Mouse (Mus musculus): ENCODE measurements around the gene 4930523C07Rik. TPM values are rescaled to one million over a fixed set of nuclear protein-coding genes. Genes with fewer than 3 reads are reported as not detected.

4930523C07Rik gene
- polyA plus RNA-seq, 1 experiment from 2014 or later, result 23.8 TPM

DNA sequence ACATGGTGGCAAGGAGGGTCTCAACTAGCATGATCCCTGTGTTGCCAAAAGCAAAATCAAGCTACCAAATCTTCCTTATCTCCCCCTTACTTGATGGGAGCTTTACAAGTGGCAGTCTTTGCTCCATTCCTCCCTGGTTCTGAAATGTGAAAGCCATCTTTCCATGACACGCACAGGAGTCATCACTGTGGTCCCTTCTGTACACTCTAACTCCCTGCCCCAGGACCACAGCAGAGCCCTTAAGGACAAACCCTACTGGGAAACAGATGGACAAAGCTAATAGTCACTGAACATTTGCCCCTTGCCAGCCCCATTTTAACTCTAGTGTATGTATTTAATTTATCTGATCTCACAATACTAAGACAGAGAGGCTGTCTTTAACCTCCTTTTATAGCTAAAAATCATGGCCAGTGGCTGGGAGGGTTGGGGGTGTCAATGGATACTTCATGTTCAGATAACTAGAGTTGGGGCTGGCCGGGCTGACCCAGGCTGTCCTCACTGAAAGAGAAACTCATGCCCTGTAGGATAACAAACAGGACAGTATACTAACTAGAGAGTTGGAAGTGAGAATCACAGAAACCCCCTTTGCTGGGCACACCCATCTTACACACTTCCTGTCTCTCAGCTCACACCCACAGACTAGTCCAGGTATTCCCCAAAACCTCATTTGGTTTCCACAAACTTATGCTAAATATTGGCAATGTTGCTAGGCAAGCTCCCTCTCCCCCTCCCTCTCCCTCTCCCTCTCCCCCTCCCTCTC lies 8.6 kb downstream of the 4930523C07Rik start:
- Histone ChIP-seq H3K4me1 (ENCODE audit: control insufficient read depth, low read depth, low read length) (peaks cover 59% of the 10 kb centered on the region), H3K9ac (ENCODE audit: low read depth, low read length) (peak overlapping the region; percentile 13; the same call in 1 of the 2 replicates), H3K36me3 (ENCODE audit: control insufficient read depth, insufficient read depth) (no peaks in the 10 kb centered on the region), H3K9me3 (replicated peaks; ENCODE audit: control insufficient read depth, low read length) (no peaks in the 10 kb centered on the region), H3K4me3 (ENCODE audit: low read depth, low read length) (no peak overlapping the region), H3K4me2 (ENCODE audit: low read depth, low read length) (no peak overlapping the region), H3K27me3 (ENCODE audit: control insufficient read depth, insufficient read depth, low read depth, low read length) (no peaks in the 10 kb centered on the region), H3K27ac (ENCODE audit: low read length) (no peak overlapping the region; the same call in 1 of the 2 replicates)
- ATAC-seq (ENCODE audit: low read depth), result no peak
- WGBS (ENCODE audit: insufficient replicate concordance), result 85% methylated on average over 2 of the region's 2 CpGs

- Histone ChIP-seq H3K4me3 (ENCODE audit: low read depth, low read length) (no peak overlapping the region), H3K36me3 (ENCODE audit: control insufficient read depth, insufficient read depth) (no peaks in the 10 kb centered on the region), H3K4me2 (ENCODE audit: low read depth, low read length) (peak overlapping the region; percentile 11; the same call in 1 of the 2 replicates), H3K27ac (ENCODE audit: low read length) (peak overlapping the region; percentile 62; the same call in 1 of the 2 replicates), H3K9ac (ENCODE audit: low read depth, low read length) (0 out of 2 replicates have a peak overlapping the region, but pooled peaks have one; percentile 22), H3K4me1 (ENCODE audit: control insufficient read depth, low read depth, low read length) (peaks cover 63% of the 10 kb centered on the region), H3K9me3 (replicated peaks; ENCODE audit: control insufficient read depth, low read length) (no peaks in the 10 kb centered on the region), H3K27me3 (ENCODE audit: control insufficient read depth, insufficient read depth, low read depth, low read length) (no peaks in the 10 kb centered on the region)
- 67% methylated on average over 5 of the region's 5 CpGs for WGBS (ENCODE audit: insufficient replicate concordance)
- peak; percentile 82 for ATAC-seq (ENCODE audit: low read depth)
These were observed 9.5 kb downstream of the 4930523C07Rik start for GRCm38 (mm10) chr1:160053510-160054305.

- peak overlapping the region; percentile 62; the same call in 1 of the 2 replicates for H3K27ac ChIP-seq (ENCODE audit: low read length)
- no peaks in the 10 kb centered on the region for H3K9me3 ChIP-seq (replicated peaks; ENCODE audit: control insufficient read depth, low read length)
- H3K36me3 ChIP-seq (ENCODE audit: control insufficient read depth, insufficient read depth), result no peaks in the 10 kb centered on the region
- H3K4me2 ChIP-seq (ENCODE audit: low read depth, low read length), result no peak overlapping the region
- 0 out of 2 replicates have a peak, but pooled peaks have one; percentile 12 for ATAC-seq (ENCODE audit: low read depth)
- H3K4me3 ChIP-seq (ENCODE audit: low read depth, low read length), result no peak overlapping the region
- H3K27me3 ChIP-seq (ENCODE audit: control insufficient read depth, insufficient read depth, low read depth, low read length), result no peaks in the 10 kb centered on the region
- no peak overlapping the region for H3K9ac ChIP-seq (ENCODE audit: low read depth, low read length)
- 39% methylated on average over 5 of the region's 5 CpGs for WGBS (ENCODE audit: insufficient replicate concordance)
- peaks cover 60% of the 10 kb centered on the region for H3K4me1 ChIP-seq (ENCODE audit: control insufficient read depth, low read depth, low read length)
These were observed 10.3 kb downstream of the 4930523C07Rik start for GRCm38 (mm10) chr1:160054366-160055078.

DNA sequence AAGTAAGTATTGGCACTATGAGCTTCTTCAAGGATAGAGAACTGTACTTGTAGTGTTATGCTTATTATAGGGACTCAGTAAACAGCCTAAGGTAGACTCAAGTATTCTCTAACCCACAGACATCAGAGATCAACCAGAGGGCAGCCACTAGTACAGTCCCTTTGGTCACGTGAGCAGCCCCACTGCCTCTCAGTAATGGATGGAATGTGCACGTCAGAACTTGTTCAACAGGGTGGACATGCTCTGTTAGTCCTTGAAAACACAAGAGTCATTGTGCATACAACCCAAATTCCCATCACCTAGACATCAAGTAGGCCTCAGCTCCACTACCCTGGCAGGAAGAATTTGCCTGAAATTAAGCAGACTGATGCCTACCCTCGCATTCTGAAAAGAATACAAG lies 13.5 kb downstream of the 4930523C07Rik start:
- ATAC-seq (ENCODE audit: low read depth), result no peak
- Histone ChIP-seq H3K4me3 (ENCODE audit: low read depth, low read length) (no peak overlapping the region), H3K36me3 (ENCODE audit: control insufficient read depth, insufficient read depth) (no peaks in the 10 kb centered on the region), H3K4me2 (ENCODE audit: low read depth, low read length) (no peak overlapping the region), H3K9me3 (replicated peaks; ENCODE audit: control insufficient read depth, low read length) (no peaks in the 10 kb centered on the region), H3K9ac (ENCODE audit: low read depth, low read length) (no peak overlapping the region), H3K27ac (ENCODE audit: low read length) (0 out of 2 replicates have a peak overlapping the region, but pooled peaks have one; percentile 6), H3K27me3 (ENCODE audit: control insufficient read depth, insufficient read depth, low read depth, low read length) (no peaks in the 10 kb centered on the region), H3K4me1 (ENCODE audit: control insufficient read depth, low read depth, low read length) (peaks cover 65% of the 10 kb centered on the region)
- 70% methylated on average over 3 of the region's 3 CpGs for WGBS (ENCODE audit: insufficient replicate concordance)

- no peaks in the 10 kb centered on the region for H3K9me3 ChIP-seq (replicated peaks; ENCODE audit: control insufficient read depth, low read length)
- peak overlapping the region; percentile 94 for H3K27ac ChIP-seq (ENCODE audit: low read length)
- H3K4me3 ChIP-seq (ENCODE audit: low read depth, low read length), result no peak overlapping the region
- H3K36me3 ChIP-seq (ENCODE audit: control insufficient read depth, insufficient read depth), result no peaks in the 10 kb centered on the region
- H3K27me3 ChIP-seq (ENCODE audit: control insufficient read depth, insufficient read depth, low read depth, low read length), result no peaks in the 10 kb centered on the region
- H3K4me1 ChIP-seq (ENCODE audit: control insufficient read depth, low read depth, low read length), result peaks cover 54% of the 10 kb centered on the region
- no peak overlapping the region for H3K4me2 ChIP-seq (ENCODE audit: low read depth, low read length)
- WGBS (ENCODE audit: insufficient replicate concordance), result 34% methylated on average over 1 of the region's 1 CpGs
- ATAC-seq (ENCODE audit: low read depth), result no peak
- H3K9ac ChIP-seq (ENCODE audit: low read depth, low read length), result no peak overlapping the region
These were observed 15.7 kb downstream of the 4930523C07Rik start for GRCm38 (mm10) chr1:160059908-160060307.

DNA sequence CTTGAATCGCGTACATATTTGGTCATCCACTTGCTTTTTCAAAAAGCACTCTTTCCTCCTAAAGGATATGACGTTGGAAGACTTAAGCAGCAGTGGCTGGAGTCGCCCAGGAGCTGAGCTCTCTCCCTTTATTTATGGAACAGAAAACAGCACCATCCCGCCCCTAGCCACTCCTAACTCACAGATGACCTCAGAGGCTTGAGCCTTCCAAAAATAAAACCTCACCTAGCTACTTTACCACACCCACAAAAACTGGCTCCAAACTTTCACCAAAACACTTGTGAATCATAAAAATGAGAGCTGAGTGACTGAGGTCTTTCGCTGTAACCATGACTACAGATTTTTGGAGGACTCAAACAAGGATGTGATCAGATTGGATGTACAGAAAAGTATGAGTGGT lies 16.4 kb downstream of the 4930523C07Rik start:
- peak overlapping the region; percentile 94 for H3K27ac ChIP-seq (ENCODE audit: low read length)
- no peaks in the 10 kb centered on the region for H3K36me3 ChIP-seq (ENCODE audit: control insufficient read depth, insufficient read depth)
- H3K9ac ChIP-seq (ENCODE audit: low read depth, low read length), result peak overlapping the region; percentile 26; the same call in 1 of the 2 replicates
- WGBS (ENCODE audit: insufficient replicate concordance), result 62% methylated on average over 6 of the region's 6 CpGs
- H3K4me3 ChIP-seq (ENCODE audit: low read depth, low read length), result no peak overlapping the region
- ATAC-seq (ENCODE audit: low read depth), result no peak
- H3K4me1 ChIP-seq (ENCODE audit: control insufficient read depth, low read depth, low read length), result peaks cover 54% of the 10 kb centered on the region
- no peaks in the 10 kb centered on the region for H3K9me3 ChIP-seq (replicated peaks; ENCODE audit: control insufficient read depth, low read length)
- no peaks in the 10 kb centered on the region for H3K27me3 ChIP-seq (ENCODE audit: control insufficient read depth, insufficient read depth, low read depth, low read length)
- peak overlapping the region; percentile 61 for H3K4me2 ChIP-seq (ENCODE audit: low read depth, low read length)

GRCm38 (mm10) chr1:160061321-160061720 lies 17.1 kb downstream of the 4930523C07Rik start:
- H3K9me3 ChIP-seq (replicated peaks; ENCODE audit: control insufficient read depth, low read length), result no peaks in the 10 kb centered on the region
- H3K4me3 ChIP-seq (ENCODE audit: low read depth, low read length), result peak overlapping the region; percentile 28
- H3K9ac ChIP-seq (ENCODE audit: low read depth, low read length), result peak overlapping the region; percentile 26
- H3K36me3 ChIP-seq (ENCODE audit: control insufficient read depth, insufficient read depth), result no peaks in the 10 kb centered on the region
- H3K4me2 ChIP-seq (ENCODE audit: low read depth, low read length), result peak overlapping the region; percentile 61
- 15% methylated on average over 5 of the region's 5 CpGs for WGBS (ENCODE audit: insufficient replicate concordance)
- peak; percentile 98 for ATAC-seq (ENCODE audit: low read depth)
- no peaks in the 10 kb centered on the region for H3K27me3 ChIP-seq (ENCODE audit: control insufficient read depth, insufficient read depth, low read depth, low read length)
- peaks cover 54% of the 10 kb centered on the region for H3K4me1 ChIP-seq (ENCODE audit: control insufficient read depth, low read depth, low read length)
- peak overlapping the region; percentile 94 for H3K27ac ChIP-seq (ENCODE audit: low read length)

DNA sequence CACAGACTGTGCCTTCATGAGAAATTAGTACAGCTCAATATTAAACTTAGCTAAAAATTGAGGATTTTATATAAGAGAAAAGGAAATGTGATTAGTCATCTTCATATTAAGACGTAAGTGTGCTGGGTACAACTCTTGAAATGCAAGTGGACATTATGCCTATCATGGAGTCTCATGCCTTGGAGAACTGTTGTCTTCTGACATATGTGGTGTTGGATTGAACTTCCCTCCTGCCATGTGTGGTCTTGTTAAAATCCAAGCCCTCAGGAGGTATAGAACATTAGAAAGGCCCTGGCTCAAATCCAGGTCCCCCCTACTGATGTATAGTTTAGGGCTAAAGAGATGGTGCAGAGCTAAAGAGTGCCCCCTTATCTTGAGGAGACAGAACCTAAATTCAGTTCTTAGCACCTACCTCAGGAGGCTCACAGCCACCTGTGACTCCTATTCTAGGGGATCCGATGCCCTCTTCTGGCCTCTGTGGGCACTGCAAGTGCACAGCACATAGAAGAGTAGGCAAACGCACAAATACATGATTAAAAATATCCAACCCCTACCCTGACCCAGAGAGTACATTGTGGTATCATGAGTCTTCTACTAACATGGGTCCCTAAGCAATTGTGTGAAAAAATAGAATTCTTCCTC lies 17.7 kb downstream of the 4930523C07Rik start:
- WGBS (ENCODE audit: insufficient replicate concordance), result 30% methylated on average over 3 of the region's 3 CpGs
- ATAC-seq (ENCODE audit: low read depth), result peak; percentile 44
- peaks cover 4% of the 10 kb centered on the region; the same call in 1 of the 2 replicates for H3K36me3 ChIP-seq (ENCODE audit: control insufficient read depth, insufficient read depth)
- 0 out of 2 replicates have a peak overlapping the region, but pooled peaks have one; percentile 10 for H3K4me3 ChIP-seq (ENCODE audit: low read depth, low read length)
- H3K4me2 ChIP-seq (ENCODE audit: low read depth, low read length), result peak overlapping the region; percentile 61
- no peak overlapping the region for H3K9ac ChIP-seq (ENCODE audit: low read depth, low read length)
- H3K9me3 ChIP-seq (replicated peaks; ENCODE audit: control insufficient read depth, low read length), result no peaks in the 10 kb centered on the region; the same call in 1 of the 2 replicates
- peaks cover 54% of the 10 kb centered on the region for H3K4me1 ChIP-seq (ENCODE audit: control insufficient read depth, low read depth, low read length)
- peak overlapping the region; percentile 94 for H3K27ac ChIP-seq (ENCODE audit: low read length)
- H3K27me3 ChIP-seq (ENCODE audit: control insufficient read depth, insufficient read depth, low read depth, low read length), result no peaks in the 10 kb centered on the region
